Mouse (Mus musculus): Measurements from ENCODE around the gene Tbcb.
"Not testable (repeated sequence)": the region's sequence is repeated elsewhere in the genome, so short reads cannot be mapped to it uniquely, and the experiment has no call there.

Tbcb gene

GRCm38 (mm10) chr7:30193013-30193412, 39.1 kb downstream of the Tbcb start:
- no peak for DNase-seq

- DNase-seq: no peak
Observed at GRCm38 (mm10) chr7:30192088-30192487, 40.0 kb downstream of the Tbcb start.

GRCm38 (mm10) chr7:30189116-30189491, 43.0 kb downstream of the Tbcb start:
- DNase-seq: no peak

GRCm38 (mm10) chr7:30188344-30189115, 43.5 kb downstream of the Tbcb start:
- DNase-seq: no peak

GRCm38 (mm10) chr7:30184641-30185348, 47.3 kb downstream of the Tbcb start:
- DNase-seq: no peak

GRCm38 (mm10) chr7:30183879-30184289, 48.2 kb downstream of the Tbcb start, which contains the start of gene Cox7a1:
Cox7a1 (plus strand) TSS chr7:30184144.
- DNase-seq: peak; percentile 77

GRCm38 (mm10) chr7:30183189-30183588, 48.9 kb downstream of the Tbcb start:
- not testable (repeated sequence) for DNase-seq

GRCm38 (mm10) chr7:30181929-30182328, 50.1 kb downstream of the Tbcb start:
- DNase-seq: not testable (repeated sequence)

GRCm38 (mm10) chr7:30181308-30181707, 50.8 kb downstream of the Tbcb start:
- peak; percentile 61 for DNase-seq

- no peak for DNase-seq
Observed at GRCm38 (mm10) chr7:30178256-30178655, 53.8 kb downstream of the Tbcb start.

- DNase-seq: no peak
Observed at GRCm38 (mm10) chr7:30176474-30176873, 55.6 kb downstream of the Tbcb start.

Data from layer of hippocampus, adult 9-11 months (tissue).